Mouse (Mus musculus) CD4-positive, CD25-positive, alpha-beta regulatory T cell, adult 9 weeks (primary cell): Measurements from ENCODE around the gene Olfr1098. TPM values are rescaled to one million over a fixed set of nuclear protein-coding genes. Genes with fewer than 3 reads are reported as not detected.

Source experiments
- polyA plus RNA-seq: library from polyadenylated mRNA; unstranded; fragments of 100-300 nt; shearing (Covaris generic); gene quantifications from one replicate; pipeline ENCODE4 v1.2.1, GENCODE M21; 2017

Olfr1098 gene
- polyA plus RNA-seq: not detected

DNA sequence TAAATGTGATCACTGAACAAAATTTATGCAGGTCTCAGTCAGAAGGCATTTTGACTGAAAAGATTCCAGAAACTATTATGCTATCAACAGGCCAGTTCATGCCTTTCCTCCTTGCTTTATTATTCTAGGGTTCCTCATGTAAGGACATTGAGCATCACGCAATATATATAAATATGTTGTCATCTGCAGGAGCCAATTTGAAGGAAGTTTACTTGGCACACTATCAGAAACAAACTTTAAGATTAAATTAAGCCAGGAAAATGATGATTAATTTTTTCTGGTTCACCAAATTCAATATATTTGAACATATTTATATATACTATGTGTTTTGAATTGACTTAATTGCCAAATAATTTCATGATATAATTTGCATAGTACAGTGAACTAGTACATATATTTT lies at the start of gene Olfr1098:
Gene Olfr1098 (minus strand): TSS at position 101 of the 400 bp plus-strand sequence.

DNA sequence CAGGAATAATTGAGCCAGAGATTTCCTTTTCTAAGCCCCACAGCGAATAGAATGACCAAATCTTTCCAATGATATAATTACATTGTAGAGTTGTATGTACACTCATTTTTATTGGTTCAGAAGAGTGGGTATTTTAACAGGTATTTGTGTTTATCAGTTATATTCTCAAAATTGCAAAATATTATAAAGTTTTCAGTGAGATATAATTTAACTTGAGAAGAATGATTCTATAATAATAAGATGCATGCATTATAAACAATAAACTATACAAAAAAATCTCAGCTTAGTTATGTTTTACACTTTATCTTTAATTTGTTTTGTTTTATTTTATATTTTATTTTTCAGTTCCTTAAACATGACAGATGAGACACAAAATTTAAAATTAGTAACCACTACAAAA lies 36.2 kb upstream of the Olfr1098 start, which contains the start of gene Olfr1099:
Gene Olfr1099 (minus strand): TSS at position 101 of the 400 bp plus-strand sequence.

DNA sequence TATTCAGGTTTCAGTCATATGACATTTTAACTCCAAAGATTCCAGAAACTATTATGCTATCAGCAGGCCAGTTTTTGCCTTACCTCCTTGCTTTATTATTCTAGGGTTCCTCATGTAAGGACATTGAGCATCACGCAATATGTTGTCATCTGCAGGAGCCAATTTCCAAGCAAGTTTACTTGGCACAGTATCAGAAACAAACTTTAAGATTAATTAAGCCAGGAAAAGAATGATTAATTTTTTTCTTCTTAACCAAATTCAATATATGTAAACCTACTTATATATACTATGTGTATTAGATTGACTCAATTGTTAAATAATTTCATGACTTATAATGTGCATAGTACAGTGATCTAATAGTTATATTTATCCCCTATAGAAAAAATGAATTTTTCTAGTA lies 32.2 kb downstream of the Olfr1098 start, which contains the start of gene Olfr1097:
Gene Olfr1097 (minus strand): TSS at position 101 of the 400 bp plus-strand sequence.

DNA sequence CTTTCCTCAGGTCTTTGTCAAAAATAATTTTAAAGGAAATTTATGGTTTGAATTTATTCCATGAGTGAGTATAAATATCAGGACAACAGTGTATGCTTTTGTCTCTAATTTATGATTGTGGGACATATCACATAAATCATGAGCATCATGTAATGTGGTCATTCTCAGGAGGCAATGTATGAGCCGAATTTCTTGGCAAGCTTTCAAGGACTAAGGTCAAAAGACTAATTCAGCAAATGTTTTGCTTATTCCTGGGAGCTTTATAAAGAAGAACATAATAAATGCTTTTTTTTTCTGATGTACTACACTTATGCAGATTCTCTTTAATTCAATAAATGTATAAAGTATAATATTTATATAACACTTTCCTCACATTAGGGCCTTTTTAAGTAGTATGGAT lies 49.6 kb downstream of the Olfr1098 start, which contains the start of gene Gm13723:
Gene Gm13723 (minus strand): TSS at position 101 of the 400 bp plus-strand sequence.

Other genes starting within 250 kb of the Olfr1098 start
- gene Olfr1086, start 244.5 kb downstream of the Olfr1098 start, polyA plus RNA-seq: not detected
- gene Olfr1087, start 226.2 kb downstream of the Olfr1098 start, polyA plus RNA-seq: not detected
- not detected for gene Olfr1089, start 190.8 kb downstream of the Olfr1098 start, polyA plus RNA-seq
- not detected for gene Olfr1090, start 165.6 kb downstream of the Olfr1098 start, polyA plus RNA-seq
- not detected for gene Olfr1093, start 142.1 kb downstream of the Olfr1098 start, polyA plus RNA-seq
- gene Olfr141, start 114.5 kb downstream of the Olfr1098 start, polyA plus RNA-seq: not detected
- gene Olfr1094, start 99.9 kb downstream of the Olfr1098 start, polyA plus RNA-seq: not detected
- not detected for gene Olfr1095, start 72.8 kb downstream of the Olfr1098 start, polyA plus RNA-seq
- gene Gm13723, start 49.7 kb downstream of the Olfr1098 start, polyA plus RNA-seq: not detected
- gene Olfr1097, start 32.3 kb downstream of the Olfr1098 start, polyA plus RNA-seq: not detected
- not detected for gene Olfr1099, start 36.1 kb upstream of the Olfr1098 start, polyA plus RNA-seq
- not detected for gene Olfr1100, start 55.4 kb upstream of the Olfr1098 start, polyA plus RNA-seq
- gene Olfr1101, start 66.7 kb upstream of the Olfr1098 start, polyA plus RNA-seq: not detected
- gene Olfr1102, start 73.9 kb upstream of the Olfr1098 start, polyA plus RNA-seq: not detected
- not detected for gene Olfr1104, start 102.5 kb upstream of the Olfr1098 start, polyA plus RNA-seq
- not detected for gene Olfr1105, start 112.0 kb upstream of the Olfr1098 start, polyA plus RNA-seq
- not detected for gene Olfr1106, start 127.7 kb upstream of the Olfr1098 start, polyA plus RNA-seq
- not detected for gene Olfr1107, start 151.3 kb upstream of the Olfr1098 start, polyA plus RNA-seq
- not detected for gene Olfr1109, start 171.5 kb upstream of the Olfr1098 start, polyA plus RNA-seq
- not detected for gene Olfr259, start 190.0 kb upstream of the Olfr1098 start, polyA plus RNA-seq
- not detected for gene Olfr1110, start 215.8 kb upstream of the Olfr1098 start, polyA plus RNA-seq
- gene Olfr1111, start 228.1 kb upstream of the Olfr1098 start, polyA plus RNA-seq: not detected